Mouse (Mus musculus): Measurements from ENCODE around the gene Polr2b. TPM values are rescaled to one million over a fixed set of nuclear protein-coding genes. Genes with fewer than 3 reads are reported as not detected.
A peak's percentile ranks its signal among the peaks of the same experiment; 100 is the strongest.

Gene Polr2b
- polyA plus RNA-seq, 1 experiment = 15.5 TPM

- no peak for DNase-seq (ENCODE audit: low read depth)
Observed at GRCm38 (mm10) chr5:77363650-77364049, 53.7 kb downstream of the Polr2b start.

GRCm38 (mm10) chr5:77364443-77365038 lies 54.6 kb downstream of the Polr2b start:
- DNase-seq (ENCODE audit: low read depth) = no peak

- DNase-seq (ENCODE audit: low read depth) = no peak
Observed at GRCm38 (mm10) chr5:77366313-77366712, 56.4 kb downstream of the Polr2b start.

- no peak for DNase-seq (ENCODE audit: low read depth)
Observed at GRCm38 (mm10) chr5:77367145-77367544, 57.2 kb downstream of the Polr2b start.

- no peak for DNase-seq (ENCODE audit: low read depth)
Observed at GRCm38 (mm10) chr5:77367682-77368081, 57.7 kb downstream of the Polr2b start.

GRCm38 (mm10) chr5:77368194-77368593 lies 58.2 kb downstream of the Polr2b start:
- no peak for DNase-seq (ENCODE audit: low read depth)

GRCm38 (mm10) chr5:77369394-77369793 lies 59.4 kb downstream of the Polr2b start:
- DNase-seq (ENCODE audit: low read depth) = peak; percentile 26

- no peak for DNase-seq (ENCODE audit: low read depth)
Observed at GRCm38 (mm10) chr5:77370378-77370892, 60.5 kb downstream of the Polr2b start.

GRCm38 (mm10) chr5:77372242-77372641 lies 62.3 kb downstream of the Polr2b start:
- no peak for DNase-seq (ENCODE audit: low read depth)

- DNase-seq (ENCODE audit: low read depth) = no peak
Observed at GRCm38 (mm10) chr5:77372778-77373177, 62.8 kb downstream of the Polr2b start.

- DNase-seq (ENCODE audit: low read depth) = no peak
Observed at GRCm38 (mm10) chr5:77374945-77375344, 65.0 kb downstream of the Polr2b start.

- no peak for DNase-seq (ENCODE audit: low read depth)
Observed at GRCm38 (mm10) chr5:77375546-77375945, 65.6 kb downstream of the Polr2b start.

- DNase-seq (ENCODE audit: low read depth) = no peak
Observed at GRCm38 (mm10) chr5:77378027-77378426, 68.1 kb downstream of the Polr2b start.

GRCm38 (mm10) chr5:77379434-77380135 lies 69.6 kb downstream of the Polr2b start:
- no peak for DNase-seq (ENCODE audit: low read depth)

- no peak for DNase-seq (ENCODE audit: low read depth)
Observed at GRCm38 (mm10) chr5:77380321-77380901, 70.5 kb downstream of the Polr2b start.

- DNase-seq (ENCODE audit: low read depth) = no peak
Observed at GRCm38 (mm10) chr5:77381283-77381682, 71.3 kb downstream of the Polr2b start.

GRCm38 (mm10) chr5:77381686-77382085 lies 71.7 kb downstream of the Polr2b start:
- no peak for DNase-seq (ENCODE audit: low read depth)

- no peak for DNase-seq (ENCODE audit: low read depth)
Observed at GRCm38 (mm10) chr5:77383799-77384554, 74.0 kb downstream of the Polr2b start.

GRCm38 (mm10) chr5:77384724-77385123 lies 74.8 kb downstream of the Polr2b start:
- no peak for DNase-seq (ENCODE audit: low read depth)

- DNase-seq (ENCODE audit: low read depth) = no peak
Observed at GRCm38 (mm10) chr5:77385221-77385620, 75.3 kb downstream of the Polr2b start.

- DNase-seq (ENCODE audit: low read depth) = no peak
Observed at GRCm38 (mm10) chr5:77385900-77386595, 76.1 kb downstream of the Polr2b start.
